Mouse (Mus musculus): ENCODE measurements around the gene Gm21650. TPM values are rescaled to one million over a fixed set of nuclear protein-coding genes. Genes with fewer than 3 reads are reported as not detected.
"Not testable (repeated sequence)": the region's sequence is repeated elsewhere in the genome, so short reads cannot be mapped to it uniquely, and the experiment has no call there.

Gm21650 gene
- total RNA-seq (2021): not detected
- long read RNA-seq, experiment 1: 0 reads
- long read RNA-seq, experiment 2: 0 reads

- H3K4me3 ChIP-seq; H3K27ac ChIP-seq; intact Hi-C loops (cut with DNase I); DNase-seq (ENCODE audit: extremely low spot score in 1 of 2, low spot score in 2 of 2): not testable (repeated sequence)
These were observed at the start of gene Gm21650 for GRCm38 (mm10) chrY:77692508-77692907. Gene Gm21650, plus strand, starts transcription at chrY:77692808.

Measured in left cerebral cortex, adult 2 months (tissue).